Mouse (Mus musculus): Measurements from ENCODE around the gene Tbx5. TPM values are rescaled to one million over a fixed set of nuclear protein-coding genes. Genes with fewer than 3 reads are reported as not detected.

Tbx5 gene
- total and polyA plus RNA-seq, 3 experiments, result 22.6 to 36.9 (median 26.5) TPM

GRCm38 (mm10) chr5:119796443-119797160 is 35.9 kb upstream of the Tbx5 start:
- intact Hi-C loops (cut with DNase I), result no loop called here
- H3K9ac ChIP-seq (ENCODE audit: low read depth, low read length), result no peak overlapping the region
- no peak overlapping the region for H3K4me3 ChIP-seq
- H3K79me2 ChIP-seq (replicated peaks; ENCODE audit: control insufficient read depth, insufficient read depth, low read length), result no peaks in the 10 kb centered on the region
- no peaks in the 10 kb centered on the region for H3K4me1 ChIP-seq (ENCODE audit: control insufficient read depth, insufficient read depth, low read length)
- peak in 1 of 2 experiments; percentile 23 for DNase-seq
- H3K27ac ChIP-seq, result peak overlapping the region; percentile 31; the same call in 1 of the 2 replicates
- TF ChIP-seq CTCF (IDR thresholded peaks at IDR 0.05) (no peak), POLR2A (IDR thresholded peaks at IDR 0.05; ENCODE audit: insufficient read depth, low read depth, low read length) (no peak), EP300 (IDR thresholded peaks at IDR 0.05; ENCODE audit: insufficient read depth, low read depth, low read length) (no peak)
- 13% methylated on average over 33 of the region's 33 CpGs for WGBS
- no peaks in the 10 kb centered on the region for H3K36me3 ChIP-seq (ENCODE audit: control insufficient read depth, insufficient read depth, low read length)
- peaks cover 17% of the 10 kb centered on the region for H3K27me3 ChIP-seq (ENCODE audit: control insufficient read depth, insufficient read depth, low read length)

GRCm38 (mm10) chr5:119797580-119798150 is 34.8 kb upstream of the Tbx5 start:
- H3K4me3 ChIP-seq, result no peak overlapping the region
- intact Hi-C loops (cut with DNase I), result no loop called here
- H3K27ac ChIP-seq, result peak overlapping the region; percentile 38; the same call in 1 of the 2 replicates
- H3K9ac ChIP-seq (ENCODE audit: low read depth, low read length), result no peak overlapping the region
- DNase-seq, result no peak
- no peaks in the 10 kb centered on the region for H3K79me2 ChIP-seq (replicated peaks; ENCODE audit: control insufficient read depth, insufficient read depth, low read length)
- no peak for TF ChIP-seq EP300 (IDR thresholded peaks at IDR 0.05; ENCODE audit: insufficient read depth, low read depth, low read length)
- no peak for TF ChIP-seq POLR2A (IDR thresholded peaks at IDR 0.05; ENCODE audit: insufficient read depth, low read depth, low read length)
- TF ChIP-seq CTCF (IDR thresholded peaks at IDR 0.05), result no peak
- H3K36me3 ChIP-seq (ENCODE audit: control insufficient read depth, insufficient read depth, low read length), result no peaks in the 10 kb centered on the region
- H3K27me3 ChIP-seq (ENCODE audit: control insufficient read depth, insufficient read depth, low read length), result peaks cover 17% of the 10 kb centered on the region
- 10% methylated on average over 26 of the region's 26 CpGs for WGBS
- no peaks in the 10 kb centered on the region for H3K4me1 ChIP-seq (ENCODE audit: control insufficient read depth, insufficient read depth, low read length)

GRCm38 (mm10) chr5:119798261-119798660 is 34.2 kb upstream of the Tbx5 start:
- WGBS, result 37% methylated on average over 4 of the region's 4 CpGs
- Histone ChIP-seq H3K79me2 (replicated peaks; ENCODE audit: control insufficient read depth, insufficient read depth, low read length) (no peaks in the 10 kb centered on the region), H3K9ac (ENCODE audit: low read depth, low read length) (no peak overlapping the region), H3K4me3 (no peak overlapping the region), H3K27ac (no peak overlapping the region; the same call in 1 of the 2 replicates), H3K27me3 (ENCODE audit: control insufficient read depth, insufficient read depth, low read length) (peaks cover 19% of the 10 kb centered on the region), H3K36me3 (ENCODE audit: control insufficient read depth, insufficient read depth, low read length) (no peaks in the 10 kb centered on the region), H3K4me1 (ENCODE audit: control insufficient read depth, insufficient read depth, low read length) (no peaks in the 10 kb centered on the region)
- TF ChIP-seq POLR2A (IDR thresholded peaks at IDR 0.05; ENCODE audit: insufficient read depth, low read depth, low read length), result no peak
- TF ChIP-seq CTCF (IDR thresholded peaks at IDR 0.05), result no peak
- no peak for TF ChIP-seq EP300 (IDR thresholded peaks at IDR 0.05; ENCODE audit: insufficient read depth, low read depth, low read length)
- DNase-seq, result no peak
- intact Hi-C loops (cut with DNase I), result no loop called here

- TF ChIP-seq POLR2A (IDR thresholded peaks at IDR 0.05; ENCODE audit: insufficient read depth, low read depth, low read length), result no peak
- no peak for TF ChIP-seq CTCF (IDR thresholded peaks at IDR 0.05)
- no peak for TF ChIP-seq EP300 (IDR thresholded peaks at IDR 0.05; ENCODE audit: insufficient read depth, low read depth, low read length)
- DNase-seq, result no peak
- Histone ChIP-seq H3K36me3 (ENCODE audit: control insufficient read depth, insufficient read depth, low read length) (no peaks in the 10 kb centered on the region), H3K27ac (no peak overlapping the region), H3K4me1 (ENCODE audit: control insufficient read depth, insufficient read depth, low read length) (no peaks in the 10 kb centered on the region), H3K4me3 (no peak overlapping the region), H3K9ac (ENCODE audit: low read depth, low read length) (no peak overlapping the region), H3K79me2 (replicated peaks; ENCODE audit: control insufficient read depth, insufficient read depth, low read length) (no peaks in the 10 kb centered on the region), H3K27me3 (ENCODE audit: control insufficient read depth, insufficient read depth, low read length) (peaks cover 23% of the 10 kb centered on the region)
- intact Hi-C loops (cut with DNase I), result no loop called here
- 27% methylated on average over 5 of the region's 5 CpGs for WGBS
These were observed 33.6 kb upstream of the Tbx5 start for GRCm38 (mm10) chr5:119798713-119799418.

GRCm38 (mm10) chr5:119799419-119800242 is 32.8 kb upstream of the Tbx5 start:
- no peak for DNase-seq
- Histone ChIP-seq H3K36me3 (ENCODE audit: control insufficient read depth, insufficient read depth, low read length) (no peaks in the 10 kb centered on the region), H3K4me3 (no peak overlapping the region), H3K79me2 (replicated peaks; ENCODE audit: control insufficient read depth, insufficient read depth, low read length) (no peaks in the 10 kb centered on the region), H3K4me1 (ENCODE audit: control insufficient read depth, insufficient read depth, low read length) (no peaks in the 10 kb centered on the region), H3K27ac (no peak overlapping the region), H3K9ac (ENCODE audit: low read depth, low read length) (no peak overlapping the region), H3K27me3 (ENCODE audit: control insufficient read depth, insufficient read depth, low read length) (peaks cover 25% of the 10 kb centered on the region)
- WGBS, result 37% methylated on average over 9 of the region's 9 CpGs
- TF ChIP-seq POLR2A (IDR thresholded peaks at IDR 0.05; ENCODE audit: insufficient read depth, low read depth, low read length), result no peak
- no peak for TF ChIP-seq CTCF (IDR thresholded peaks at IDR 0.05)
- TF ChIP-seq EP300 (IDR thresholded peaks at IDR 0.05; ENCODE audit: insufficient read depth, low read depth, low read length), result no peak
- intact Hi-C loops (cut with DNase I), result no loop called here

Data from heart, adult 2 months (tissue).